Mouse (Mus musculus) heart, postnatal 14 days (tissue): Measurements from ENCODE around the gene Dnase2b. TPM values are rescaled to one million over a fixed set of nuclear protein-coding genes. Genes with fewer than 3 reads are reported as not detected.

Source experiments
- DNase-seq, 2 experiments: peaks; one replicate each; pipeline ENCODE4 v3.0.0; 2021 to 2022
- intact Hi-C: fragments of 180-260 bp; cut with DNase I; formaldehyde crosslinking; loops from one replicate; pipeline ENCODE4 v1.15.1; 2025
- total RNA-seq, 2 experiments: library from RNA; stranded (reverse); gene quantifications; 2 replicates each; pipeline ENCODE4 v1.2.3; 2021

Gene Dnase2b
- total RNA-seq, 2 experiments from 2014 or later, result not detected

- intact Hi-C loops, result no loop called here
- no peak for DNase-seq
Observed at GRCm38 (mm10) chr3:146617946-146618345, 2.5 kb upstream of the Dnase2b start.

GRCm38 (mm10) chr3:146616533-146617283 is 1.3 kb upstream of the Dnase2b start:
- intact Hi-C loops, result no loop called here
- DNase-seq, result no peak

- intact Hi-C loops, result no loop called here
Observed at GRCm38 (mm10) chr3:146611821-146612220, 3.6 kb downstream of the Dnase2b start.

GRCm38 (mm10) chr3:146611261-146611660 is 4.1 kb downstream of the Dnase2b start:
- intact Hi-C loops, result no loop called here

More at GRCm38 (mm10) chr3:146611821-146612220, 3.6 kb downstream of the Dnase2b start:
- peak; percentile 45 for DNase-seq

GRCm38 (mm10) chr3:146610322-146610721 is 5.1 kb downstream of the Dnase2b start:
- intact Hi-C loops, result no loop called here
- no peak for DNase-seq

More at GRCm38 (mm10) chr3:146611261-146611660, 4.1 kb downstream of the Dnase2b start:
- no peak for DNase-seq

GRCm38 (mm10) chr3:146607368-146607767 is 8.0 kb downstream of the Dnase2b start:
- intact Hi-C loops, result no loop called here
- DNase-seq, result no peak

GRCm38 (mm10) chr3:146604647-146605046 is 10.7 kb downstream of the Dnase2b start:
- intact Hi-C loops, result no loop called here
- DNase-seq, result no peak

- no peak for DNase-seq
- intact Hi-C loops, result no loop called here
Observed at GRCm38 (mm10) chr3:146602531-146602930, 12.9 kb downstream of the Dnase2b start.

GRCm38 (mm10) chr3:146601205-146601604 is 14.2 kb downstream of the Dnase2b start:
- DNase-seq, result no peak
- intact Hi-C loops, result no loop called here

- intact Hi-C loops, result no loop called here
- no peak for DNase-seq
Observed at GRCm38 (mm10) chr3:146599198-146599900, 16.0 kb downstream of the Dnase2b start.

GRCm38 (mm10) chr3:146598411-146598810 is 17.0 kb downstream of the Dnase2b start:
- intact Hi-C loops, result no loop called here
- no peak for DNase-seq

- no peak for DNase-seq
- intact Hi-C loops, result no loop called here
Observed at GRCm38 (mm10) chr3:146596864-146597263, 18.5 kb downstream of the Dnase2b start.

GRCm38 (mm10) chr3:146596387-146596786 is 19.0 kb downstream of the Dnase2b start:
- DNase-seq, result no peak
- intact Hi-C loops, result no loop called here

- no peak for DNase-seq
- intact Hi-C loops, result no loop called here
Observed at GRCm38 (mm10) chr3:146595440-146595839, 20.0 kb downstream of the Dnase2b start.

GRCm38 (mm10) chr3:146591601-146592000 is 23.8 kb downstream of the Dnase2b start:
- intact Hi-C loops, result no loop called here
- DNase-seq, result no peak

GRCm38 (mm10) chr3:146591159-146591558 is 24.2 kb downstream of the Dnase2b start:
- no peak for DNase-seq

GRCm38 (mm10) chr3:146589523-146589922 is 25.9 kb downstream of the Dnase2b start:
- intact Hi-C loops, result no loop called here
- DNase-seq, result no peak

More at GRCm38 (mm10) chr3:146591159-146591558, 24.2 kb downstream of the Dnase2b start:
- intact Hi-C loops, result no loop called here

GRCm38 (mm10) chr3:146586616-146587015 is 28.8 kb downstream of the Dnase2b start:
- no peak for DNase-seq
- intact Hi-C loops, result no loop called here

- DNase-seq, result no peak
- intact Hi-C loops, result no loop called here
Observed at GRCm38 (mm10) chr3:146583908-146584307, 31.5 kb downstream of the Dnase2b start.

- DNase-seq, result no peak
Observed at GRCm38 (mm10) chr3:146583478-146583877, 31.9 kb downstream of the Dnase2b start.

GRCm38 (mm10) chr3:146580039-146580729 is 35.2 kb downstream of the Dnase2b start:
- DNase-seq, result no peak
- intact Hi-C loops, result no loop called here

More at GRCm38 (mm10) chr3:146583478-146583877, 31.9 kb downstream of the Dnase2b start:
- intact Hi-C loops, result no loop called here
